Mouse (Mus musculus) embryonic fibroblast, embryonic 13.5 days (primary cell): ENCODE data around the gene Ltbp1. TPM values are rescaled to one million over a fixed set of nuclear protein-coding genes. Genes with fewer than 3 reads are reported as not detected.

Experiments
- H3K27ac ChIP-seq: 2 replicates; pipeline ENCODE4 v1.5.1; 2012; ENCODE audit warnings: low read length, control low read depth, inconsistent platforms; ENCODE audit not compliant: insufficient read depth
- H3K4me1 ChIP-seq: 2 replicates; pipeline ENCODE4 v1.6.1; 2011; ENCODE audit warnings: low read length; ENCODE audit not compliant: control insufficient read depth, insufficient read depth
- H3K4me3 ChIP-seq: 2 replicates; pipeline ENCODE4 v1.5.1; 2011; ENCODE audit warnings: mild to moderate bottlenecking, control low read depth, low read length; ENCODE audit not compliant: insufficient read depth
- CTCF ChIP-seq: IDR thresholded peaks from 2 replicates; pipeline ENCODE4 v1.5.1; 2011; ENCODE audit warnings: mild to moderate bottlenecking, control low read depth, low read length, moderate library complexity, borderline replicate concordance; ENCODE audit not compliant: insufficient read depth
- POLR2A ChIP-seq: IDR thresholded peaks from 2 replicates; pipeline ENCODE4 v1.6.1; 2011; ENCODE audit warnings: low read depth, mild to moderate bottlenecking, control low read depth, low read length, moderate library complexity
- polyA plus RNA-seq: library from polyadenylated mRNA; stranded (reverse); fragments of >200 nt; gene quantifications from 2 replicates; pipeline ENCODE4 v1.2.4, GENCODE M21; 2011; ENCODE audit warnings: low read depth; ENCODE audit not compliant: missing spikeins, insufficient read length

Gene Ltbp1
- polyA plus RNA-seq, 1 experiment: 152 TPM

DNA sequence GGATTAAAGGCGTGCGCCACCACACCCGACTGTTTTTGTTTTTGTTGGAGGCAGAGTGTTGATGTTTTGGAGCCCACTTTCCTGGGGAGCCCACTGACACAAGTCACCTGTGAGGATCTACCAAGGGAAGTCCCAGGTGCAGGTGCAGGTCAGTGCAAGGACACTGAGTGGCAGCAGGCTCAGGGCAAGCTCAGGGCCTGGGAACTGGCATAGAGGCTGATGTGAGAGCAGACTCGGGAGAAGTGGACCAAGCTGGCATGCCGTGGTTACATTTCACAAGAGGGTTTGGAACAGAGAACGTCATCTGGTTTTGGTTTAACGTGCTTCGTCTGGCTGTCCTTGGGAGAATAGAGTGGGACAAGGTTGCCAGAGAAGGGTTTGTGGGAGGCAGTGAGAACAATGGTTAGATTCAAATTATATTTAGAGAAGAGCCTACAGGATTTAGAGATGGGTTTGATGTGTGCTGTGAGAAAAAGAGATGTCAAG lies 46.1 kb downstream of the Ltbp1 start:
- Histone ChIP-seq H3K4me1 (peaks cover 13% of the 10 kb centered on the region), H3K27ac (no peak overlapping the region), H3K4me3 (no peak overlapping the region)
- no peak for TF ChIP-seq POLR2A
- no peak for TF ChIP-seq CTCF

DNA sequence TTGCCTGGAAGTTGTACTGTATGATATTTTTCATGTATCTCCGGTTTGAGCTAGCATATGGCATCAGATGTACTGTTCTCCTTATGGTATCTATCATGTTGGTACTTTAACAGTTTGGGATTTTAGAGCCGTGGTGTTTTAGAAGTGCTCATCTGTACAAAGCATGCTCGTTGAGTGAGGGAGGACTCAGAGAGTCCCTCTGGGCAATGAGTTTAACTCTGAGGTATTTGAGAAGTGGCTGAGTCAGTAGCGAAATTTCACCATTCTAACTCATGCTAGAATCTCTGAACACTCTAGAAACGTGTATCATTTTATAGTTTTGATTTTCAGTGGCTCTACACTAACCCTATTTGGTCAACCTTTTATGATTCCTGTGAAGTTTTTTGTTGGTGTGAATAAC lies 49.9 kb downstream of the Ltbp1 start:
- no peak for TF ChIP-seq POLR2A
- no peak for TF ChIP-seq CTCF
- Histone ChIP-seq H3K27ac (peak overlapping the region; percentile 97), H3K4me1 (peaks cover 12% of the 10 kb centered on the region), H3K4me3 (no peak overlapping the region)

DNA sequence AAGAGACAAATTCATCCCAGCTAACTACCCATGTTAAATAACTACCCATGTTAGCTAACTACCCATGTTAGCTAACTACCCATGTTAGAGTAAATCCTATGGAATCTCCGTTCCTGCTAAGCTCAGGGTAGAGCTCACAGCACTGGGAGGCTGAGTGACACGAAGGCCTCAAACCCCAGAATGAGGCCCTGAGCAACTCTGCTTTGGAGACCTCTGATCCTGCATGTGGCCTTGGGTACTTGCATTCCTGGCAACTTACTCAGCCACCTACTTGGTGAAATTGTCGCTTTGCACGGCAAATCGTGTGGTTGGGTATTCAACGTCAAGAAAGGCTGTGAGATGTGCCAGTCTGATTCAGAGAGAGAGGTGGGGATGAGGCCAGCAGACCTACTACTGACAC lies 50.6 kb downstream of the Ltbp1 start:
- Histone ChIP-seq H3K4me1 (peaks cover 12% of the 10 kb centered on the region), H3K27ac (peak overlapping the region; percentile 97), H3K4me3 (no peak overlapping the region)
- TF ChIP-seq POLR2A (no peak), CTCF (no peak)

DNA sequence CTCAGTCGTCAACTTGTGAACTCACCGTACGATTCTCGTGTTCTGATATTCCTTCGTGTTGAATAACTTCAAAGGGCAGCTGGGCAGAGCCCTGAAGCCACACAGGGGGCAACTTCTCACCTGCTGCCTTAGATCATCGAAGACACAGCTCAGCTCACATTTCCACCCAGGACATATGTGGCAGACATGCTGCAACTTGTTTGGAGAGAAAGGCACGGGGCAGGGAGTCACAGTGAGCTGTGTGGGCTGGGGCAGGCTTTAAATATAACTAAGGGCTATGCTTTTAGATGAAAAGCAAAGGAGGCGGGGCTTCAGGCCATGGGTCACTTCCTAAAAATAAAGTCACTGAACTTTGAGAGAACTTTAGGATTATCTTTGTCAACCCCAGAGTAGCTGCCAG lies 51.3 kb downstream of the Ltbp1 start:
- no peak overlapping the region for H3K4me3 ChIP-seq
- H3K4me1 ChIP-seq: peaks cover 12% of the 10 kb centered on the region
- TF ChIP-seq CTCF (no peak), POLR2A (no peak)
- H3K27ac ChIP-seq: peak overlapping the region; percentile 97; the same call in 1 of the 2 replicates

GRCm38 (mm10) chr17:75066340-75066739 lies 61.0 kb downstream of the Ltbp1 start:
- 0 out of 2 replicates have a peak, but pooled peaks cover 10% of the 10 kb centered on the region for H3K4me1 ChIP-seq
- TF ChIP-seq POLR2A (no peak), CTCF (no peak)
- no peak overlapping the region for H3K4me3 ChIP-seq
- no peak overlapping the region for H3K27ac ChIP-seq

GRCm38 (mm10) chr17:75067314-75067713 lies 61.9 kb downstream of the Ltbp1 start:
- no peak overlapping the region for H3K4me3 ChIP-seq
- TF ChIP-seq POLR2A: no peak
- no peak for TF ChIP-seq CTCF
- no peak overlapping the region for H3K27ac ChIP-seq
- H3K4me1 ChIP-seq: 0 out of 2 replicates have a peak, but pooled peaks cover 10% of the 10 kb centered on the region

- H3K4me3 ChIP-seq: no peak overlapping the region
- no peak overlapping the region for H3K27ac ChIP-seq
- H3K4me1 ChIP-seq: 0 out of 2 replicates have a peak, but pooled peaks cover 10% of the 10 kb centered on the region
- TF ChIP-seq POLR2A: no peak
Observed at GRCm38 (mm10) chr17:75069232-75069631, 63.9 kb downstream of the Ltbp1 start.

- Histone ChIP-seq H3K27ac (no peak overlapping the region), H3K4me3 (no peak overlapping the region), H3K4me1 (0 out of 2 replicates have a peak, but pooled peaks cover 10% of the 10 kb centered on the region)
- no peak for TF ChIP-seq POLR2A
- no peak for TF ChIP-seq CTCF
Observed at GRCm38 (mm10) chr17:75071174-75071573, 65.8 kb downstream of the Ltbp1 start.

GRCm38 (mm10) chr17:75071749-75072148 lies 66.4 kb downstream of the Ltbp1 start:
- H3K27ac ChIP-seq: no peak overlapping the region
- 0 out of 2 replicates have a peak, but pooled peaks cover 10% of the 10 kb centered on the region for H3K4me1 ChIP-seq
- TF ChIP-seq POLR2A: no peak
- no peak overlapping the region for H3K4me3 ChIP-seq

GRCm38 (mm10) chr17:75073887-75074286 lies 68.5 kb downstream of the Ltbp1 start:
- no peak overlapping the region for H3K4me3 ChIP-seq
- 0 out of 2 replicates have a peak, but pooled peaks cover 4% of the 10 kb centered on the region for H3K4me1 ChIP-seq
- H3K27ac ChIP-seq: no peak overlapping the region
- no peak for TF ChIP-seq CTCF
- no peak for TF ChIP-seq POLR2A
